Mouse (Mus musculus): ENCODE data around the gene Dscam.

Dscam gene

DNA sequence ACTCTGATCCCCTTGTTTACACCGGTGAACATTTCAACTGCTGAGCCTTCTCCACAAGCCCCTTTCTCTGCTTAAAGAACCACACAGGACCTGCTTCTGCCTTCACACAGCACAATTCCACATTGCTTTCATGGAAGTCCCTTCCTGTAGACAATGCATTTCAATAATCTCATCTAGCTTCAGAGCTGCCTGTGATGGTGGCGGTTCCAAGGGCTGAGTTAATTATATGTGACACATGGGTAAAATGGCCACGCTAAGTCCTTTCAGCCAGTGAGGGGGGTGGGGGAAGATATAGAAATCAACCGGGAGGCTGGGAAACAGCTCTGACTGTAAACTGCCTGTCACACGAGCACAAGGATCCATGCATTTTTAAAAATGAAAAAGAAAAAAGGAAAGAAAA, 152.2 kb downstream of the Dscam start:
- DNase-seq (ENCODE audit: low read depth, low spot score) = no peak

DNA sequence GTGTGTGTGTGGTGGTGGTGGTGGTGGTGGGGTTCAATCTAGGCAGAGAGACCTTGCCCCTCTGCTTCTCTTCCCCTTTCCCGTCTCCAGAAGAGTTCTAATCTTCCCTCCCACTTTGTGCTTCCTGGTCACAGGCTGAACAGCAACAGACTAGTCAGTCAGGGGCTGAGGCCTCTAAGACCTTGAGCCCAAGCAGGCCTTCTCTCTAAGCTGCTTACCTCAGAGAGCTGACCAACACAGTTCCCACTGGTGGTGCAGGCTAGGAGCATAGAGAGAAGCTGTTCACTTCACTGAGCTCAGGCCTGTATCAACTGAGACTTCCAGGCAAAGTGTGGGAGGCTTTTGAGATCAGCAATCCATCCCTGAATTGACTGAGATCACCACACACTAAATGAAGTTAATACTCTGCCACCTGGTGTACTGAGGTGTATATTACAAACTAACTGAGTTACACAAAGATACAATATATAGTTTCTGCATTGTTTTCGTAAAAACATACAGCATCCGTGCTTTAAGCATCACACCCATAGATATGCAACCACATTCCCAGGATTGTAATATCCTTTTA, 153.3 kb downstream of the Dscam start:
- no peak for DNase-seq (ENCODE audit: low read depth, low spot score)

DNA sequence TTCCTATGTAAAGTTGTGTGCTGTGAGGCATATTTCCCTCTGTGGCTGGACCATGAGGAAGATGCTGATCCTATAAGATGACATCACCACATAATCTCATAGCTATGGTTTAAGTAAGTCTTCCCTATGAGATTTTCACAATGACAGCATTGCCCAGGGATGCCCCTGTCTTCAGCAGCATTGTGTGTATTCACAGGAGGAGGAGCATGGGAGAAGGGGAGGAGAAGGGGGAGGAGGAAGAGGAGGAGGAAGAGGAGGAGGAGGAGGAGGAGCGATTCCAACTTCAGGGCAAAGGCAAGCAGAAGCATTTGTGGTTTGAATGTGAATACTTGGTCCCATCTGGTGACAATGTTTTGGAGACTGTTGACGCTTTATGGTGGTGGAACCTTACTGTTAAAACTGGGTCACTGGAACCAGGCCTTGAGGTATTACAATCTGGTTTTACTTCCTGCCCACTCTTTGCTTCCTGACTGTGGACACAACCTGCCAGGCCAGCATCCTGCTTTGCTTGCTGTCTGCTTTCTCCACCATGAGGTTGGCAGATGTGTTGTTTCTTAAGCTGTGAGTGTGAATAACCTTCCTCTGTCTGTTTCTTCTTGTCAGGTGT, 154.2 kb downstream of the Dscam start:
- no peak for DNase-seq (ENCODE audit: low read depth, low spot score)

DNA sequence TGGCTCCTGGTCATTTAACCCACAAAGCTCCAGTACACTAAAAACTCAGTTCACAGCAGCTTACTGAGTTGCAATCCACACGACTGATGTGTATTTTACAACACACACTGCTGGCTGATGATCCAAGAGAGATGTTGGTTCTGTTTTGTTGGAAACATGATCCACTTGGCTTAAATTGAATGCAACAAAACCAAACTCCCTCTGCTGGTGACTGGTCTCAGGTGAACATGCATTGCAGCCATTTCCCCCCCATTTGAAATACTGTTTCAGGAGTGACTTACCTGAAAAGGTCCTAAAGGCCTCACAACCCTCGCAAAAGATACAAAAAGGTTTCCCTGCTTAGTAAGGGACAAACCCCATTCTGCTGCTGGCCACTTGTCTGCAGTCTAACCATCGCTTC, 156.2 kb downstream of the Dscam start:
- peak; percentile 9 for DNase-seq (ENCODE audit: low read depth, low spot score)

DNA sequence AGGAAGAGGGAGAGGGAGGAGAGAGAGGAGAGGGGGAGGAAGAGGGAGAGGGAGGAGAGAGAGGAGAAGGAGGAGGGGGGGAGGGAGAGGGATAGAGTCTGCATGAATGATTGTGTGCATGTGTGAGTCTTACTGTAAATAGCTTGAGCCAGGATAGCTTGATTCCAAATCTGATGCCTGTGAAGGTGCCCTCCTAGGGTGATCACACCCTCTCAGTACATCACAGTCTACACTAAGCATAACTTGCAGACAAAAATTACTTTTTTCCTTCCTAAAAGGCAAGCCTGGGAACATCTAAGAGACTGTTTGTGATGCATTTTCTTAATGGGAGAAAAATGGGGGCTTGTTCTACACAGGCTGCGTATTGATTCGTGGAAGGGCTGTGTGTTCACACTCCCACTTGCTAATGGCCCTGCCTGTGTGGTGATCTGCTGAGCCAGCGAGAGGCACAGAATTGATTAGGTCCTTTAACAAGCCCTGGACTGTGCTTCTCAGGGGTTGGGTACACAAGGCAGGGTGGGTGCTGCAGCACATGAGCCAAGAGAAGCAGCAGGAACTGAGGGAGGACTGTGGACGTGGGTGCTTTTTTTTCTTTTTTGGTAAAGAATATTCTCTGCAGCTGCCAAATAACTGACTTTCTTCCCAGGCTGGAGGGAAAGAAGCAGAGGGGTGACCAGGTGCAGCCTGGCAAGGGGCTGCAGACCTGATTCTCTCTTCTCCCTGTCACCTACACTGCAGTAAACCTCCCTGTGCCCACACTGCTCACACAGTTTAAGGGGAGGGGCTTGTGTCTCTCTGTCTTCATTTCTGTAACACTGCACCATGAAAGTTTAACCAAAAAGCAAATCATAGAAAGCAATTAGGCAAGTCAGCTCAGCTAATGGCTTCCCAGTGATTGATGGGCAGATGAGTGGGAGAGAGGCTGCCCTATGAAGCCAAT, 161.2 kb downstream of the Dscam start:
- no peak for DNase-seq (ENCODE audit: low read depth, low spot score)

DNA sequence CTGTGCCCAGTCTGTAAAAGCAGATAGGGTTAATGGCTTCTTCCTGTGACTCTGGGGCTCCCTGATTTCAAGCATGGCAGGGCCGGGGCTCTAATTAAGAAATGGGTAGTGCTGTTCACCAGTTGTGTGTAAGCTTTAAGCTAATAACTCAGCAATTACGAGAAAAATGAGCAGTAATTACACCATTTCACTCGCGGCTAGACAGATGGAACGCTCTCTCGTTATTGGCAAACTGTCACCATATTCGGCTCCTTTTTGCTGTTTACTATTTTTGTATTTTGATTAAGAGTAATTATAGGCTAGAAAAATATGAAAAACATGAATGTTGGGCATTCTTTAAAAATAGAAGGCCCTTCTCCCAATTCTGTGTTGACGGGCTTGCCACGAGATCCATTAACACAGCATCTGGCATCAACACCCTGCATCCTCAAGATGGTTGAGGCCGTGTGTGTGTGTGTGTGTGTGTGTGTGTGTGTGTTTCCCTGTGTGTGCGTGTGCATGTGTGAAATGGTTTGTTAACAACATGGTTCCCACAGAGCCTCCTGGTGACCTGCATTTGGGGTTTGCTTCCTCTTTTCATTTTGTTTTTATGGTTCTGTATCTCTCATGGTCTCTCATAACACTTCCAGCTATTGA, 162.5 kb downstream of the Dscam start:
- DNase-seq (ENCODE audit: low read depth, low spot score) = no peak

DNA sequence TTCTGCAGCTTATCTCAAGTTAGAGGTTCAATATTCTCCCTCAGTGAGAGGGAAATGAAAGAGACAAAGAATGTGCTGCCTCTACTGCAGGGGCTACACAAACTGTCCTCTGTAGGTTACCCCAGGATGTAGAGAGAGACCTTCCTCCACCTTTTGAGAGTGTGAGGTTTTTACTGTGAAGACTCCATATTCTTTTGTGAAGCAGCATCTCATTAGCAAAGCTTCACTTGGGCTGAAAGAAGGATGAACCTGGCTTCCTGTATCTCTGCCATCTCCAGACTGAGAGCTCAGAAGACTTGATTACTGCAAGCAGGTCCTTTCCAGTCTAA, 163.7 kb downstream of the Dscam start:
- DNase-seq (ENCODE audit: low read depth, low spot score) = no peak

DNA sequence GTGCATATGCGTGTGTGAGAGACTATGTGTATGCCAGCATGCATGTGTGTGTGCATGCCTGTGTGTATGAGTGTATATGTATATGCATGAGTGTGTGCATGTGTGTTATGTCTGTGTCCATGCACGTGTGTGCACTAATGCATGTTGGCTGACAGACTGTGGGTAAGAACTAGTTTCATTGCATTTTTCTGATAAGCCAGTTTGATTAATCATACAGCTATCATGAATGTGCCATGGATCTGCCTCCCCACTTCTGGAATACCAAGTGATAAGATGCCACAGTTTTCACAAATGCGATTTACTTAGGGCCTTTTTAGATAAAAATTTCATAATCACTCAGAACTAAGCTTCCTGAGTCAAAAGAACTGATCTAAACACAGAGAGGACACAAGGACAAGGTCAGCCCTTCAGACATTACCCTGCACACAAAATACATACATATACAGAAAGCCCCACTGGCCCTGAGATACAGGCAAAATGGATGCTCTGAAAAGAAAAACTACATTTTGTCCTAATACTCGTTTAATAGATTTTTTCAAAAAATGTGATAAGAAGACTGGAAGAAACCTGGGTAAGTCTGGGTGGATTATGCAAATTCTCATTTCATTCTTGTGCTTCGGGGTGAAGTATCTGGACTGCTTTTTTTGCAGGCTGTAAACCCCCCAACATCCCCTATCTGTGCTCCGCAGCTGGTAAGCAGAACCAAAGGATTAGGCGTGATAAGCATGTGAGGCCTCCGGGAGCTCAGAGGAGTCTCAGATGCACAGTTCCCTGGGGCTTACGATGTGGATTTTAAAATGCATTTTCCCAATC, 164.3 kb downstream of the Dscam start:
- no peak for DNase-seq (ENCODE audit: low read depth, low spot score)

DNA sequence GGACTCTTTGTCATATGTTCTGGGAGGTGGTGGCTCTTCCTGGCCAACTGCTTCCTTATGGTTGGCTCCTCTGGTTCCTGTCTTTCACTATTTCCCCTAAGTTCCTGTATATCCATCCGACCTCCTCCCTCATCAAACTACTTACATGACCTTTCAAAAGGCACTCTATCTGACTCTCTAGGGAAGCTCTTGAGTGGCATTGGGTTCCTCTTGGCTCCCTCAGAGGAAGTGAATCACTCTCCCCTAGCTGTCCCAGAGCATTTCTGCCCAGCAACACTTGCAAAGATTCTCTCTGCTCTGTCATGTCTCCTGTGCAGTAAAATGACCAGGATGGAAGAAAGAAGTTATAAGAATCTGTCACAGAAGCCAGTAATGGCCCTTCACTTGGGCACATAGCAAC, 166.6 kb downstream of the Dscam start:
- DNase-seq (ENCODE audit: low read depth, low spot score) = no peak

DNA sequence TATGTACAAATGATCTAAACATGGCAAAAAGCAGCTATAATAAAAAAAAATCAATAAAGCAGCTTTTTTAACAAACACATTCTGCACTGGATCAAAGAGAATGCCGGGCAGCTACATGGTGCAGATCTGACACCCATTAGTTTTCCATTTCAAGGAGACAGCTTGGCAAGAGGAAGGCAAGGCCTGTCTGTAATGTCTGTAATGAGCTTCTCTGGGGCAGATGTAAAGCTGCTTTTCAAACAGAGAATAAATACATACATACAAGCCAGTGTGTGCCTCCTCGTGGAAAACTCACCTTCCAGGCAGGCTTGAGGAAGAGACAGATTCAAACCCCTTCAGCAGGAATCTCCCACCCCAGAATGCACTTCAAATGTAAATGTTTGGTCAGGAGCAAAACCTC, 167.7 kb downstream of the Dscam start:
- DNase-seq (ENCODE audit: low read depth, low spot score) = no peak

DNA sequence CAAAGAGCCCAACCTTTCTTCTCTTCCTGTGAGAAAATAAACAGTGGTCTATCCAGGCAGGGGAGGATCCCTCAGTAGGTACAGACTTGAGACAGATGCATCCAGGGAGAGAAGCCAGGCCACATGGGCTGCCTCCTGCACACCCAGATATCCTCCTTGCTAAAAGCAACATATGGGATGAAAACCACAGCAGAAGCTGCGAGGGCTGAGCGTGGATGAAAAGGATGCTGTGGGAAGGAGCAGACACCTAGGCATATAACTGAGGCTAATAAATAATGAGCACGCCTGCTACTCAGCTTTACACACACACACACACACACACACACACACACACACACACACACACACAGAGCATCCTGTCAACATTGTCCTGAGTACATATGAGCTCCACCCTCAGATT, 168.4 kb downstream of the Dscam start:
- DNase-seq (ENCODE audit: low read depth, low spot score) = no peak

DNA sequence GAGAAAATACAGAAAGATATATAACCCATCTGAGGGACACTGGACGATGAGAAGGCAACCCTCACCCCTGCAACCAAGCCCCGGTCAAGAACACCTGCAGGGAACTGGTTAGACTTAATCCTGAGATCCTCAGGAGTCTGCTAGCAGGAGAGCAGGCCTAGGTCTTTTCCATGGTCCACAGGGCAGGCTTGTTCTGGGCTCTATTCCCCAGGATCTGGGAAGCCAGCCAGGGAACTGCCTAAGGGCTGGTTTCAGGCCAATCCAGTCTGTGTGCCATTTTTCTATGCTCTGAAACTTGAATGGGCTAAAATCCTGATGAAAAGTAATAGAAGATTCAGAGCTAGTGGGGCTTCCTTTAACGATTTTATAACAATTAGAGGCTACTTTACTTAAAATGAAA, 173.7 kb downstream of the Dscam start:
- no peak for DNase-seq (ENCODE audit: low read depth, low spot score)

DNA sequence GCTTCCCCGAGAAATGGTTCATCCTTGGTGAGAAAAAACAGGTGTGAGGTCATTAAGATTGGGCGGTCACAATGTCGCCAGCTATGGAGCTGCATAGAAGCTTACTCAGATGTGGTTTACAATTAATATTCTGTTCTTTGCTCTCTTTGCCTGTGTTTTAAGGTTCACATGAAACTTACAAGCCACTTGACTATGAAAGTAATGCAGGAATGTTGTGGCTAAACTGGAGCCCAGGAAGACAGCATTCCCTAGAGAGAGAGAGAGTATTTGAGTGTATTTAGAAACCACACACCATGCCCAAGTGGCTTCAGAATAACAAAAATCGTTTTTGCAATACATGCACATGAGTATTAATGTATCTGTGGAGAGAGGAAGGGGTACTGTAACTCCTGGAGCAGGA, 174.7 kb downstream of the Dscam start:
- DNase-seq (ENCODE audit: low read depth, low spot score) = no peak

DNA sequence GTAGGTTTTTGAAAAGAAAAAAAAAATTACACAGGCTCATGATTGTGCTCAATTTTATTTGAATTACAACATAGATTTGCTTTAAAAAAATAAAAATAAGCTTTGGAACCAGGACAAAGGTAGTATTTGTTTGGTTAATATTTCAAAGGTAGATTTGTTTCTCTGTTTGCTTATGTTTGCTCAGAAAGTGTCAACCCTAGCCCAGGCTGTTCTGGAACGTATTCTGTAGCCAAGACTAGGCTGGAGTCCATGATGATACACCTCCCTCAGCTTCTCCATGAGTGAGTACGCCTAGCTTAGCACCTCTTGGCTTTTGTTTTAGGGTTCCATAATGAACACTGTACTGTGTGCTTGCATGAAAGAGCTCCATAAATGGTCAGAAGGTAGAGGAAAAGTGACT, 183.2 kb downstream of the Dscam start:
- no peak for DNase-seq (ENCODE audit: low read depth, low spot score)

DNA sequence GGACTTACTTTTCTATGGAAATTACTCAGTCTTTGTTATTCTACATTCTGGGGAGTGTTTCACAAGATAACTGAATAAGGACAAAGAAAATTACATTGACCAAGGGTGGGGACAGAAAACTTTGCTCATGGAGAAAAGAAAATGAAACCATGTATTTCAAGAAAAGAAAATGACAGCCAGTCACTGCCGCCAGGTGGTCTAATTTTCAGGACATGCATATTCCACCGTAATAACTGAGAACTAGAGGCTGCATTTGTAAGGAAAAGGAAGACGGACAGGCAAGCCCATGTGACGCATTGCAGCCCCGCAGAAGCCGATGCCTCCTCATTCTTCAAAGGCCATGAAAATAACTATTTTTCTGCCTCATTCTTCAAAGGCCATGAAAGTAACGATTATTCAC, 197.3 kb downstream of the Dscam start:
- no peak for DNase-seq (ENCODE audit: low read depth, low spot score)

DNA sequence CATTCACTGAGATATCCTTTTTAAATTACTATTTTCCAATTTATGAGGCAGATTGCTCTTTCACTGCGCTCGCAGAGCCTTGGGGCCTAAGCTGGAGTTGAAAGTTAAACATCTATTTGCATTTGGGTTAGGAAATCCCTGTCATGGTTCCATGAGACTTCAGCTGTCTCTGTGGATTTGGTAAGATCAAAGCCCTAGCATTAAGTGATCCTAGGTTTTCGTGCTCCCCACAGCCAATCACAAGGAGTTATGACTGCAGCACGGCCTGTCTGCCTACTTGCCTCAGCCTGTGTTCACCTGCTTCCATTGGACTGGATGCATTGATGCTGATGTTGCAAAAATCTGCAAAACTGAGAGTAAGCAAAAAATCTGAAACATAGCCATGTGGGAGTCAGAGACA, 198.8 kb downstream of the Dscam start:
- DNase-seq (ENCODE audit: low read depth, low spot score) = no peak

DNA sequence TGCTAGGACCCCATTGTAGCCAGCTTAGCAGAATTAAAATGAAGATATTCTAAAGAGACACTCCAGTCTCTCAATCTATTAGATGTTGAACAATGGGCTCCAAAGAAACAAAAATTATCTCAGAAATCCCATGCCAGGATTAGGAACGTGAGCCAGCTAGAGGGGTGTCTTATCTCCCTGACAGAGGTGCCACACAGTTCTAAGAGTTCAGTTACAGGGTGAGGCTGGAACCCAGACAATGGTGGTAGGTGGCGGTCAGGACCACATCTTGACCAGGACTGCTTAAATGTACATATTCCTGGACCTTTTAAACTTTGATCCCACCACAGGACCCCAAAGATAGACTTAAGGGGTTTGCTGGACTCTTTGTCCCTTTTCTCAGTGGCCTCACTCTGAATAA, 200.1 kb downstream of the Dscam start:
- no peak for DNase-seq (ENCODE audit: low read depth, low spot score)

DNA sequence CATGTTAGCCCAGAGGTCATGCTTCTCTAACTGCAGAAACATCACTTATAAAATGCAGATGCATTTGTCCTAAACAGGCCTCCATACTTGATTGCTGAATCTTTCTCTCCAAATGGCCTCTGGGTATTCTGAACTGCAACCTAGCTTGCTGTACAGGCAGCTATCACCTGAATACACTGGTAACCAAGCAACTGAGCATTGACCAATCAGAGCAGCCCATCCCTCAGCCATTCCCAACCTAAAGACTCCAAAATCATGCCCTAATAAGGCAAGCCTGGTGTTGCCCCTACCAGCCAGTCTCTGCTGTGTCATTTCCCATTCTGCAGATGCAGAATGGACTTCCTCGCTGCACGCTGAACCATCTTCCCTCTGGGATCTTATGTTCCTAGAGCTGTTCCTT, 200.9 kb downstream of the Dscam start:
- DNase-seq (ENCODE audit: low read depth, low spot score) = peak; percentile 63

DNA sequence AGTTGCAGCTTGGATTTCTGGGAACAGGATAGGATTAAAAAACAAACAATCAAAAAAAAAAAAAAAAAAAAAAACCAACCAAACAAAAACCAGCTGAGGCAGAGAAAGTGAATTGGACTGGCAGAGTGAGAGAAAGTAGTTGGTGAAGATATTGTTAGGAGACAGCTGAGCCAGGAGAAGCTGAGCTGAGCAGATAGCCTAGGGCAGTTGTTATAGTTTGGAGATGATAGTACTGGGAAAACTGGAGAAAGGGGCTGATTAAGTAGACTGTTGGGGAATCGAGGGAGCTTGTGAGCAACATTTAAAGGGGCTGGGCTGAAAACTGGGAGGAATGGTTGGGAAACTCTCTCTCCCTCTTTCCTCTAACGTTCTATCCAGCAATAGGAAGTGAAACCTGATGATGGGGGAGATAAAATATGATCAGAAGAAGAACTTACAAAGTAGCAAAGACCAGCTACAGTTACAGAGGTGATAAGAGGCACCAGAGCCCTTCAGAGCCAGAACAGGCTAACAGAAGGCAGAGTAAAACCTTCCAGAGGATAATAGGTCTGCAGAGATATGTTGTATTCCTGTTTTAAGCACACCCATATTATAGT, 201.6 kb downstream of the Dscam start:
- DNase-seq (ENCODE audit: low read depth, low spot score) = no peak

DNA sequence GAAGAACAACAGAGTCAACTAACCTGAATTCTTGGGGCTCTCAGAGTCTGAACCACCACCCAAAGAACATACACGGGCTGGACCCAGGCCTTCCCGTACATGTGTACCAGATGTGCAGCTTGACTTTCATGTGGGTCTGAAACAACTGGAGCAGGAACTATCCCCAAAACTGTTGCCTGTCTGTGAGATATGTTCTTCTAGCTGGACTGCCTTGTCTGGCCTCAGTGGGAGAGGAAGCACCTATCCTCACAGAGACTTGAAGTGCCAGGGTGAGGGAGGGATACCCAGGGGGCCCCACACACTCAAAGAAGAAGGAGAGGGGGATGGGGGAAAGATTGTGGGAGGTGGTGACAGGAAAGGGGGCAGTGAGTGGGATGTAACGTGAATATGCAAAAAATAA, 210.9 kb downstream of the Dscam start:
- DNase-seq (ENCODE audit: low read depth, low spot score) = no peak
